Mouse (Mus musculus) kidney, adult 2 months (tissue): Measurements from ENCODE around the gene Nfia. TPM values are rescaled to one million over a fixed set of nuclear protein-coding genes. Genes with fewer than 3 reads are reported as not detected.

ENCODE experiments used
- DNase-seq: peaks from one replicate; pipeline ENCODE4 v3.0.0; 2021
- H3K27ac ChIP-seq: fragments of 200-500 bp; 2 replicates; pipeline ENCODE4 v1.5.1; 2012; ENCODE audit warnings: low read depth, low read length, control low read depth, inconsistent platforms; ENCODE audit not compliant: insufficient read depth
- H3K27me3 ChIP-seq: fragments of 200-500 bp; replicated peaks from 2 replicates; pipeline ENCODE4 v1.6.1; 2012; ENCODE audit warnings: mild to moderate bottlenecking, moderate library complexity, low read length, inconsistent platforms; ENCODE audit not compliant: control insufficient read depth, insufficient read depth
- H3K36me3 ChIP-seq: fragments of 200-500 bp; 2 replicates; pipeline ENCODE4 v1.6.1; 2012; ENCODE audit warnings: mild to moderate bottlenecking, moderate library complexity, low read length, inconsistent platforms; ENCODE audit not compliant: control insufficient read depth, insufficient read depth
- H3K4me1 ChIP-seq: fragments of 200-500 bp; 2 replicates; pipeline ENCODE4 v1.6.1; 2011; ENCODE audit warnings: low read length; ENCODE audit not compliant: control insufficient read depth, insufficient read depth
- H3K4me3 ChIP-seq: fragments of 200-500 bp; 2 replicates; pipeline ENCODE4 v1.5.1; 2011; ENCODE audit warnings: mild to moderate bottlenecking, low read depth, low read length, control low read depth; ENCODE audit not compliant: insufficient read depth
- CTCF ChIP-seq: fragments of 200-500 bp; conservative IDR thresholded peaks from 2 replicates; pipeline ENCODE4 v1.5.1; 2011; ENCODE audit warnings: low read depth, mild to moderate bottlenecking, control low read depth, low read length, moderate library complexity, mixed read lengths; ENCODE audit not compliant: insufficient read depth, insufficient read length
- POLR2A ChIP-seq: fragments of 200-500 bp; IDR thresholded peaks from one replicate; pipeline ENCODE4 v1.6.1; 2011; ENCODE audit warnings: low read depth, low read length, control low read depth
- WGBS: fragments of 180-500 bp; shearing (Covaris S2); methylation state at CpG from one replicate; pipeline ENCODE4 v1.1.7; 2018; 5-methylcytosine and 5-hydroxymethylcytosine counted together
- polyA plus RNA-seq: library from polyadenylated mRNA; depleted of rRNA; stranded (reverse); fragments of >200 nt; gene quantifications from 2 replicates; pipeline ENCODE4 v1.2.3, GENCODE M21; 2012

The Nfia gene
- polyA plus RNA-seq, 1 experiment: 46.5 TPM

DNA sequence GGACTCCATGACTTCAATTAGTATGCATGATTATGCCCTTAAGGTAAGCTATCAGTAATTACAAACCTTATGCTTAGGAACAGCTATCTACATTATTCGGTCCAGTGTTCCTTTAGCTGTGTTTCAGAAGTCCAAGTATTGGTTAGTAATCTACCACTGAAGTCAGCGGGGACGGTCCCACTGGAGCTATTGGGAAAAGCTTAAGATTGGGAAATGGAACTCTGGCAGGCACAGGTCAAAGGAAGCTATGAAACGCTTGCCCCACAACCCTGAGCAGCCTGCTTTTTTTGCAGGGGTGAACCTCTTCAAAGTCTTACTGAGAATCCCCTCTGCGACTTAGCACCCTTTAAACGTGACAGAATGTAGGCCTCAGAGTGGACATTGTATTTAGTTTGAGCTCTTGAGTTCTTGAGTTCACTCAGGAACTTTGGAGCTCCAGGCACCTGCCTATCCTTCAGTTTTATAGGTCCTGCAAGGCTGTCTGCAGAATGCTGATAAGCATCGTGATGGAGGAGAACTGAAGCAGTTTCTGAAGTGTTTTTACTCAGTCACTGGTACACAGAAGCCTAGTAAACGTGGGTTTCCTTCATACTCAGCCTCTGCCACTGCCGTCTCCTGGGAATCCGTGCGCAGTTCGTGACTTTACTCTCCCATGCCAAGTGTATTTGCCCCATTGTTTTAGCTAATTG, 127.9 kb downstream of the Nfia start:
- H3K27me3 ChIP-seq: no peaks in the 10 kb centered on the region
- no peak for DNase-seq
- H3K4me3 ChIP-seq: no peak overlapping the region
- TF ChIP-seq CTCF (no peak), POLR2A (no peak)
- 81% methylated on average over 12 of the region's 12 CpGs for WGBS
- H3K4me1 ChIP-seq: no peaks in the 10 kb centered on the region
- no peak overlapping the region for H3K27ac ChIP-seq
- no peaks in the 10 kb centered on the region for H3K36me3 ChIP-seq

DNA sequence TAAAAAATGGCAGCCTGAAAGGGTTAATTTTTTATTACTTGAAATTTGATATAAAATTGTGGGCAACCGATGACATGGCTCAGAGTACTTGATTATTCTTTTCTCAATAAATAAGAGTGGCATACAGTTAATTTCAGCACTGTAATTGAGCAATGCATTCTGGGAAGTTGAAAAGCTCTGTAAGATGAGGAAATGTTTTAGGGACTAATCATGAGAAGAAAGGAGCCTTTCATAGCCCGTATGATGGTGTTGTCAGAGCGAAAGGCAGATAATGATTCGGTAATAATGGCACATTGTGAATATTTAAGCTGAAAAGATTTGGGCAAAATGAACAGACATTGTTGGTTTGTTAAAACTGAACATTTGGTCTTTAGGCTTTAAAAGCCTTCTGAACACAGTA, 133.3 kb downstream of the Nfia start:
- Histone ChIP-seq H3K4me3 (no peak overlapping the region), H3K4me1 (peaks cover 8% of the 10 kb centered on the region; the same call in 1 of the 2 replicates), H3K36me3 (no peaks in the 10 kb centered on the region), H3K27ac (no peak overlapping the region), H3K27me3 (no peaks in the 10 kb centered on the region)
- TF ChIP-seq POLR2A (no peak), CTCF (no peak)
- WGBS: 79% methylated on average over 4 of the region's 4 CpGs
- no peak for DNase-seq

DNA sequence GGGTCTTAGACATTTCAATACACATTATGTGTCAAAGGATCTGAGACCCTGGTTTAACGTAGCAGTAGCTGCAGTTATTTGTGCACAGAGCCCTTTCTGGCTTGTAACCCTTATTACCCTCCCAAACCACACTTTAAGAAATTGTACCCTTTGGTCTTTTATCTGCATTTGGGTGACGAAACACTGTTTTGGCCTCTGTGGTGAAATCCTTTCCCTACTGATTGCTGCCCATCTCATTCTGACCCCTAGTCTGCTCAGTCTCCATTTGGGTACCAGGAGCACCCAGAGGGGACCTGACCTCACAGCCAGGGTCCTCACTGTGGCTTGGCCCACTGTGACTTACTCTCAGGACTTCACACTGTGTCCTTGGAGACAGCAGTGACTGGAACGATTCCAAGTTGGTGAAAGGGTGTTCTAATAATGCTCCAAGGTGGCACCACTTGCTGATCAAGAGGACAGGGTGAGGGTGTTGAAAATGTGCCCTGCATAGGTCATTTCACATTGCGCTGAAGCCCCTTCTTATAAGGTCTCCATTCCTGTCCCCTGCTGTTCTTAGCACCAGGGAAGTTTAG, 136.1 kb downstream of the Nfia start:
- TF ChIP-seq POLR2A (no peak), CTCF (no peak)
- peak; percentile 60 for DNase-seq
- no peaks in the 10 kb centered on the region for H3K27me3 ChIP-seq
- peaks cover 8% of the 10 kb centered on the region; the same call in 1 of the 2 replicates for H3K4me1 ChIP-seq
- no peak overlapping the region for H3K4me3 ChIP-seq
- 60% methylated on average over 4 of the region's 4 CpGs for WGBS
- no peak overlapping the region for H3K27ac ChIP-seq
- H3K36me3 ChIP-seq: no peaks in the 10 kb centered on the region

DNA sequence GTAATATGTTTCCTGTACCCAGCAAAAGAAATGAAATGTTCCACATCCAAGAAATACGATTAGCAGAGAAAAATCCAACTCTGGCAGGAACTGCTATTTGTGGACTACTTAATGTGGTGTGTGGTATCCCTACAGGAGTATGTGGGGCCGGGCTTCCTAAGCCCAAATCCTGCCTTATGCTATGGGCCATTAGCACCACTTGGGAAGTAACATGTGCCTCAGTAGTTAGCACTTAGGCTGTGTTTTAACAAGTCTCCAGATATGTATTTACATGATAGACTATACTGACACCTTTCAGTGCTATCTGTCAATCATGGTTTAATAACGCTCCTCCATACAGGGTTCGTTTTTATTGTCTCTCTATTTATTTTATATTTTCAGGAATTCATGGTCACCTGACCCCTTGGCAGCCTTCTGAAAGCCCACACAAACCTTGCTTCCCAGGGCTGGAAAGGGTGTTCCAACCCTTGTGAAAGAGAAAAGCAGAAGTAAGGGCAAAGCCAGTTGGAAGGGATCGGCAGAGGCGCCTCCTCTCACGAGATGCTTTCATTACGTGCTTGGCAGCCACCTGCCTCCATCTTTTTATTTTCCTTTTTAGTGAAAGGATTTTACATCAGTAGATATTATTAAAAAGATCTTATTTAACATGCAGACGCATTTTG, 137.7 kb downstream of the Nfia start:
- peaks cover 8% of the 10 kb centered on the region; the same call in 1 of the 2 replicates for H3K4me1 ChIP-seq
- WGBS: 87% methylated on average over 9 of the region's 9 CpGs
- TF ChIP-seq CTCF (no peak), POLR2A (no peak)
- H3K36me3 ChIP-seq: no peaks in the 10 kb centered on the region
- H3K27ac ChIP-seq: no peak overlapping the region
- H3K27me3 ChIP-seq: no peaks in the 10 kb centered on the region
- no peak overlapping the region for H3K4me3 ChIP-seq
- DNase-seq: no peak

DNA sequence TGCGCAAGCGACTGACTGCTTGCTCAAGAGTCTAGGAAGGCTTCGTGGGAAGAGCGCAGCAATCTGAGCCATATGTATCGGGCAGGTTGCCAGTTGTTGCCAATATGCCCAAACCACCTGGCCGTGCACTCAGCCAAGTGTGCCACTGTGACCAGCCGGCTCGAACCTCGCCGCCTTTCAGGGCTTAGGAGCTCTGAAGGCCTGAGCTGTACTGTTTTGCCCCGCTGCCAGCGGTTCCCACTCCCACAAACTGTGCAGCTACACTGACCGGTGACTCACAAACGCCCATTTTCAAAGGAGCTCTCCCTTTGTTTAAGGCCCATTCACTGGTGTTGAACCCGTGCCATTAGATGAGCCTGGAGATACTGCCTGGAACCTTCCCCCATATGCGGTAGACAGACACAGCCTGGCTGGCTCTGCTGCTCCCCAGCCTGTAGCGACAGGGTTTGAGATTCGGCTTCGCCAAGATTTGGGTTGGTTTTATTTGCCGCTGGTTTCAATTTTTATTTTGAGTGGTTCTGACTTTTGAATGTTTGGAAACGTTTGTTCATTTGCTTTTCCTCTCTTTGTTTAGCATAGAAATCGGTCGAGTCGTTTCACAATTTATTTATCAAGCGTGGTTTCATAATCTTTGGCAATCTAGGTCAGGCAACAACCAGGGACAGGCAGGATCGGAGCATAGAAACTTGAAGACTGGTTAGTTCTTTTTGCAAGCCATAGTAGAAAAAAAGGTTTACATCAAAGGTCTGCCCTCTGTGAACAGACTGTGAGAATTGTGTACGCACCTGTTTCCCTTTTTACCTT, 138.4 kb downstream of the Nfia start:
- Histone ChIP-seq H3K36me3 (no peaks in the 10 kb centered on the region), H3K4me3 (no peak overlapping the region), H3K4me1 (peaks cover 8% of the 10 kb centered on the region; the same call in 1 of the 2 replicates), H3K27me3 (no peaks in the 10 kb centered on the region), H3K27ac (no peak overlapping the region)
- TF ChIP-seq POLR2A (no peak), CTCF (no peak)
- DNase-seq: no peak
- whole genome bisulfite sequencing: 86% methylated on average over 27 of the region's 27 CpGs

DNA sequence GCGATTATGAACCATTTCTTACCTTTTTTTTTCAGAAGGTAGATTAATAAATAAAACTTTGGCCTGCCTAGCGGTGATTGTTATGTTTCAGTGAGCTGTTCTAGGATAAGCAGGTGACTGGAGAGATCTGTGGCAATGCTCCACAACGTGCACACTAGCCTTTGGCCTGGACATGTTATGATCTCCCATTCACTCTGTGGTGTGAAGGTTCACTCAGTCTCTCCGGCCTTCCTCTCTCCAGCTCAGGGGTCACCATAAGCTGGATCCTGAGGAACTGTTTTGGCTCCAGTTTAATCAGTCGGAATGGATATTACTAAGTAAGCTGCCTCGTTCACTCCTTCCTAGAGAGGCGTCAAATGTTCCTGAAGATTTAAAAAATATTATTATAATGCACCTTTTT, 139.2 kb downstream of the Nfia start:
- Histone ChIP-seq H3K36me3 (no peaks in the 10 kb centered on the region), H3K4me3 (no peak overlapping the region), H3K4me1 (peaks cover 8% of the 10 kb centered on the region; the same call in 1 of the 2 replicates), H3K27ac (no peak overlapping the region), H3K27me3 (no peaks in the 10 kb centered on the region)
- WGBS: 73% methylated on average over 7 of the region's 7 CpGs
- peak; percentile 81 for DNase-seq
- TF ChIP-seq CTCF: no peak
- TF ChIP-seq POLR2A: no peak

DNA sequence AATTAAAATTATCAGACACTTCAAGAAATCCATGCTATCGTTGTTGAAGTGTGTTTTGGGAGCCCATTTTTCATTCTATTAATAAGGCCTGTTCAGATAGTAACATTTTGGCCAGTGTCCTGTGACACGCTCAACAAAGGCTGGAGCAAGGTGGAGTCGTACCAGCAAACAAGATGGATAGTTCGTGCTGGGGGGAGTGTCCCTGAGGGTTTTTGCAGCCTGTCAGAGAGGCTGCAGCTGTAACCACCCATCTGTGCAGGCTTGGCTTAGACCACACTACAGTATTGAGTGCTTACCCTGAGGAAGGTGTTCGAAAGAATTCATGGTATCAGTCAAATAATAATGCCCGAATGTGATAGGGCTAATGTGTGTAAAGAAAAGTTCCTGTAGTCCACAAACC, 139.6 kb downstream of the Nfia start:
- Histone ChIP-seq H3K27ac (no peak overlapping the region), H3K36me3 (no peaks in the 10 kb centered on the region), H3K27me3 (no peaks in the 10 kb centered on the region), H3K4me1 (peaks cover 8% of the 10 kb centered on the region; the same call in 1 of the 2 replicates), H3K4me3 (no peak overlapping the region)
- TF ChIP-seq POLR2A (no peak), CTCF (no peak)
- 74% methylated on average over 6 of the region's 6 CpGs for WGBS
- DNase-seq: no peak
